Mouse (Mus musculus) kidney, postnatal 4 days (tissue): Measurements from ENCODE around the gene Pabpc1l.

Source experiments
- DNase-seq, 2 experiments: peaks; one replicate each; pipeline ENCODE4 v3.0.0; 2021; ENCODE audit warnings: mixed read lengths in 2 of 2

Pabpc1l gene

GRCm38 (mm10) chr2:164087416-164088017 is 62.3 kb downstream of the Pabpc1l start:
- DNase-seq = no peak

GRCm38 (mm10) chr2:164089508-164089907 is 64.3 kb downstream of the Pabpc1l start:
- DNase-seq = no peak

- DNase-seq = no peak
Measured at GRCm38 (mm10) chr2:164094152-164094551, 68.9 kb downstream of the Pabpc1l start.

DNA sequence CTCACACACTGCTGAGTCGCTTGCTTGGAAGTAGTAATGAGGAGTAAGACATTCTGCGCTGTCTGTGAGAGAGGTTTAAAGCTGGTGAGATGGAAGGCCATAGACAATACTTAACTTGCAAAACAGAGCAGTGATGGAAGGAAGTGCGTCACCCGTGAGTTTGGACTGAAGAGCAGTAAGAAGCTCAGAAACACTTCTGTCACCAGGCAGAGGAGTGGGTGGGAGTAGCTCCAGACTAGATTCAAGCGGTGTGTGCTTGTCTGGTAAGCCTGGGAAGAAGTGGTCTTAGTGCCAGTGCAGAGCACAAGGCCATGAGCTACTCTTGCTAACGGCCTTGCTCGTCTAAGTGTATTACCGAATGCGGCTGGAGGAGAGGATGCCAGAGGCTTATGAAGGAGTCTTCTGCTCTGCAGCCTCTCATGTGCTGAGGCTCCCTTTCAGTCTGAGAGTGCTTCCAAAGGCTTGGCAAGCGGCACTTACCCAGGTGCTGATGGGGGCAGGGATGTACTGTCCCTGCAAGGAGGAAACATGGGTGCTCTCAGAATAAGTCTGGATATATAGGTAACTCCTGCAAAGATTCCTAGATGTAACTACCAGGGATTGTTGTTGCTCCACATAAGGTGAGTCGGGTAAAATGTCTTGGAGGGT is 73.5 kb downstream of the Pabpc1l start:
- no peak for DNase-seq
